Mouse (Mus musculus) lung, adult 18-20 months (tissue): ENCODE data around the gene Rnase10.
"Not testable (repeated sequence)": the region's sequence is repeated elsewhere in the genome, so short reads cannot be mapped to it uniquely, and the experiment has no call there.

Experiments used
- DNase-seq, 2 experiments: peaks; one replicate each; pipeline ENCODE4 v3.0.0; 2022; ENCODE audit warnings: mixed read lengths in 2 of 2

Gene Rnase10

GRCm38 (mm10) chr14:51014724-51015123 is 7.2 kb downstream of the Rnase10 start:
- not testable (repeated sequence) for DNase-seq

- no peak for DNase-seq
These were observed 8.2 kb downstream of the Rnase10 start for GRCm38 (mm10) chr14:51015780-51016179.

GRCm38 (mm10) chr14:51017256-51017655 is 9.7 kb downstream of the Rnase10 start:
- peak; percentile 35 to 41 for DNase-seq

GRCm38 (mm10) chr14:51023457-51023856 is 15.9 kb downstream of the Rnase10 start:
- no peak for DNase-seq

DNA sequence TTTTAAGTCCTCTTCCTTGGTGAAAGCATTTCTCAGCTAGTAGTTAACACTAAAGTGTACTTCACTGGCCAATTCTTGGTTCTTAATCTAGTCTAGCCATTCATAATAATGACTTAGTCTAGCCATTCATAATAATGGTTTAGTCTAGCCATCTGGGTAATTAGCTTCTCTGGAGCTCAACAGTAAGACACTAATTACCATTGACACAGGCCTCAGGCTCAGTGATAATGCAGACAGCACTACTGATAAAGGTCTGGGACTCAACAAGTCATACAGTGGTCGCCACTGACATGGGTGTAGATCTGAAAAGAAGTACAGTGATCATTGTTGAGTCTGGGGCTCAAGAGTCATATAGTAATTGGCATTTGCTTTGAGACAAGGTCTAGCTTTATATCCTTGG is 17.3 kb downstream of the Rnase10 start:
- no peak for DNase-seq

DNA sequence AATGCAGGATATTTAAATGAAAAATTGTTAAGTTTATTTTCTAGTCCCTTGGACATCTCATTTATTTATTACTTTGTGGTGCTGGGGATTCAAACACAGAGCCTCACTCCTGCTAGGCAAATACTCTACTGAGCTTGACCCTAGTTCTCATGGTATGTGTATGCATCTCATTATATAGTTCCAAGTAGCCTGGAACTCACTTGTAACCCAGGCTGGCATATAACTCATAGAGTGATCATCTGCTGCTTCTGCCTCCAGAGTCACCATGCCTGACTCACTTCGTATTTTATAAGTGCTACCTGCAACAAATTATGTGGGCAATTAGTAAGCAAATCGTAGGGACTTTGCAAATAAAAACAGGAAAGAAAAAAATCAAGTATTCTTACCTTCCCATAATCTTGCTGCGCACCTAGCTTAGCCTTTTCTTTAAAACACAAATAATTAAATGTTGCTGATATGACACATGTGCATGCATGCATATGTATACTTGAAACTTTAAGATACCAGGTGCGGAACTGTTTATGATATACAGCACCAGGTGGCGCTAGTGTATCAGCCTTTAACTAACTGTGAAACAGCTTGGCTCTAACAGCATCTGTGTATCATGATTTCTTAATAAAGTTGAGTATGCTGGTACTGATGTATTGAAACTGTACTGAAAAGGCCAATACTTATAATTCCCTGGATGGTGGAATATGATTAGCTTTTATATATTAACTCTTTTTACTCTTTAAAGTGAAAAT is 19.0 kb downstream of the Rnase10 start:
- DNase-seq = peak; percentile 65 to 73

DNA sequence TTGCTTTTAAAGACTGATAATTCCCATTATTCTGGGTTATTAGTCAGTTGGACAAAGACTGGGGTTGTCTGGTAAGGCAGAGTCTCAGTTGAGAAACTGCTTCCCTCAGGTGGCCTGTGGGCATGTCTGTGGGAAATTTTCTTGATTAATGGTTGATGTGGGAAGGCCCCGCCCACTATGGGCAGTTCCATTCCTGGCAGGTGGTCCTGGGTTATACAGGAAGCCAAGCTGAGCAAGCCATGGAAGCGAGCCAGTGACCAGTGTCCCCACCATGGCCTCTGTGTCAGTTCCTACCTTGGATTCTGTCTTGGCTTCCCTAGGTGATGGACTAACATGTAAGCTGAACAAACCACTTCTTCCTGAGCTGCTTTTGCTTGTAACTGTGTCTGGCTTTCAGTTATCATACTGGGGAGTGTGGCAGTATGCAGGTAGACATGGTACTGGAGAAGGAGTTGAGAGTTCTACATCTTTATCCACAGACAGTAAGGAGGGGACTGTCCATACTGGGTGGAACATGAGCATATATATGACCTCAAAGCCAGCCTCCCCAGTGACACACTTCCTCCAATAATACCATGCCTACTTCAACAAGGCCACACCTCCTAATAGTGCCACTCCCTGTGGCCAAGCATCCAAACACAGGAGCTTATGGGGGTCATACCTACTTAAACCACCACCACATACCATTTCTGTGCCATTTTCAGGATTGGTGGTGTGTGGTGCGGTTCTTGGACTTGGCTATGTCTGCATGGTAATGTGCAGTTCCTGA is 20.0 kb downstream of the Rnase10 start:
- DNase-seq = no peak

GRCm38 (mm10) chr14:51035206-51035605 is 27.7 kb downstream of the Rnase10 start:
- no peak for DNase-seq

DNA sequence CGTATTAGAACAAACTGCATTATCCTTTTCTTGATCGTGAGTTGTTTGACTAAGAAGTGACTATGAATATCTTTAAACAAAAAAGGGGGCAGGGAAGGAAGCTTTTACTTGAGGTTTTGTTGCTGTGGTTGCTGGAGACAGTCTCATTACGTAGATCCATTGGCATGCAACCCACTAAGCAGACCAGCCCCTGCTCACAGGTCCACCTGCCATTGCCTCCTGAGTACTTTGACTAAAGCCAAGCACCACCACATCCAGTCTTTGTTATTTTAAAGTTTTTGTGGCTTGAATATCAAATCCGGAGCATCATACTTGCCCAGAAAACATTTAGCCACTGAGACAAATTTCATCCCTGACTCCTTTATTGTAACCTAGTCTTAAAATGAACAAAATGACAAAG is 28.7 kb downstream of the Rnase10 start:
- DNase-seq = no peak

GRCm38 (mm10) chr14:51041769-51042168 is 34.2 kb downstream of the Rnase10 start, which contains the start of gene Rnase9:
TSS of gene Rnase9 (minus strand) at chr14:51041869.
- DNase-seq = no peak

- no peak for DNase-seq
These were observed 40.3 kb downstream of the Rnase10 start for GRCm38 (mm10) chr14:51047846-51048245.

DNA sequence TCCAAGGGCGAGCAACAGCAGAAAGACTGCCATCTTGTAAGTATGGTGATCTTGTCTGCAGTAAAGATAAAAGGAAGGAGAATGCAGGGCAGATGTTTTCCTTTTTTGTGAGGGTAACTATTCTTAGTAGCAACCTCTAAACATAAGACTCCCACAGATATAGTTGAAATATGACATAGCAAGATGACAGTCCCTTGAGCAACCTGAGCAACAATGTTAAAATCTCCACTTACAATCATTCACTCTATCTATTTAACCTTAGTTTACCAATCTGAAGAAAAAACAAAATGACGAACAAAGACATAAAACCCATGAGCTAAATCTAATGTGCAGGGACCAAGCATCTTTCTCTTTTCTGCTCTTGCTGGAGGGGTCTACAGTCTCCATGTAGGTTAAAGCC is 42.5 kb downstream of the Rnase10 start, which contains the start of gene Rnase11:
Rnase11 (minus strand) TSS at position 101 of the 400 bp plus-strand sequence.
- DNase-seq = no peak

DNA sequence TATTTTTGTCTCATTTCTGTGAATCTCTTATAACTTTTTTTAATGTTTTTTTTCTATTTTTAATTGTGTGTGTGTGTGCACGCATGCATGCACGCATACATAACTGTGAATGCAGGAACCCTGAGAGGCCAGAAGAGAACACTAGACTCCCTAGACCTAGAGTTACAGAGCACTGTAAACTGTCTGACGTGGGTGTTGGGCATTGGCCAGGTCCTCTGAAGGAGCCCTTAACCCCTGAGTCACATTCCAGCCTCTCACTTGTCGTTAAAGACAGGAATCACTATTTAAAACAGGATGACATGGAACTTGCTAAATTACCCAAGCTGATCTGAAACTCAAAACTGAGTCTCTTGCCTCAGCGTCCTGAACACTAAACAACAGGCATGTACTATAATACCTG is 44.4 kb downstream of the Rnase10 start:
- DNase-seq = no peak

GRCm38 (mm10) chr14:51053176-51053575 is 45.6 kb downstream of the Rnase10 start:
- DNase-seq = no peak

- no peak for DNase-seq
These were observed 47.0 kb downstream of the Rnase10 start for GRCm38 (mm10) chr14:51054243-51055237.

DNA sequence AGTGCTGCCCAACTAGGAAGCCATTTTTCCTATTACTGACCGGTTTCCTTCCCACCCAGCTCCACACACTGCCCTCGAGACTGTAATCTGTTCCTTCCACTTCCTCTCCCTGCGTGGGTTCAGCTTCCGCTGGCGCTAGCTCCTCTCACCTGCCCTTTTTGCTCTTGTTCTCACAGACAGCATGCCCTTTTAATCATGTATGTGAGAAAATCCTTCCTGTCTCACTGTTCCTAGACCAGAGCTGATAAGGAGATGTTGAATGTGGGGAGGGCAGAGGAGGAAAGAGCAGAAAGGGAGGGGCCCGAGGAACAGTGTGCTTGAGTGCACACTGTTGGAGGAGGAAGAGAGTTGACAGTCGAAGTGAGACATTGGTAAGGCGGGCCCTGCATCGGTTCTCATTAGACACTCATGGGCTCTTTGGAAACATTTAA is 49.9 kb downstream of the Rnase10 start, which contains the start of gene Rnase12:
Rnase12 (minus strand) TSS at position 261 of the 431 bp plus-strand sequence.
- no peak for DNase-seq
